Mouse (Mus musculus): Measurements from ENCODE around the gene Lhfpl5. TPM values are rescaled to one million over a fixed set of nuclear protein-coding genes. Genes with fewer than 3 reads are reported as not detected.
"Not testable (repeated sequence)": the region's sequence is repeated elsewhere in the genome, so short reads cannot be mapped to it uniquely, and the experiment has no call there.

The Lhfpl5 gene
- polyA plus RNA-seq (2012; rRNA removed), result 0.12 and 0.18 TPM in 2 replicates

- no peak for DNase-seq (ENCODE audit: low spot score)
Observed at GRCm38 (mm10) chr17:28575244-28576125, at the start of gene Lhfpl5. TSS of gene Lhfpl5 (plus strand) at chr17:28575641.

- DNase-seq (ENCODE audit: low spot score), result no peak
Observed at GRCm38 (mm10) chr17:28527184-28528042, 48.0 kb upstream of the Lhfpl5 start.

GRCm38 (mm10) chr17:28528043-28528351 is 47.4 kb upstream of the Lhfpl5 start:
- DNase-seq (ENCODE audit: low spot score), result peak; percentile 74

GRCm38 (mm10) chr17:28529116-28529515 is 46.3 kb upstream of the Lhfpl5 start:
- no peak for DNase-seq (ENCODE audit: low spot score)

GRCm38 (mm10) chr17:28530506-28530905 is 44.9 kb upstream of the Lhfpl5 start, which contains the start of gene Armc12:
TSS of gene Armc12 (plus strand) at chr17:28530806.
- DNase-seq (ENCODE audit: low spot score), result no peak

- DNase-seq (ENCODE audit: low spot score), result no peak
Observed at GRCm38 (mm10) chr17:28531946-28532345, 43.5 kb upstream of the Lhfpl5 start.

GRCm38 (mm10) chr17:28532557-28532956 is 42.9 kb upstream of the Lhfpl5 start:
- no peak for DNase-seq (ENCODE audit: low spot score)

GRCm38 (mm10) chr17:28533327-28533726 is 42.1 kb upstream of the Lhfpl5 start:
- DNase-seq (ENCODE audit: low spot score), result no peak

GRCm38 (mm10) chr17:28537881-28538280 is 37.6 kb upstream of the Lhfpl5 start:
- no peak for DNase-seq (ENCODE audit: low spot score)

GRCm38 (mm10) chr17:28546925-28547324 is 28.5 kb upstream of the Lhfpl5 start:
- DNase-seq (ENCODE audit: low spot score), result no peak

- no peak for DNase-seq (ENCODE audit: low spot score)
Observed at GRCm38 (mm10) chr17:28548550-28548949, 26.9 kb upstream of the Lhfpl5 start.

GRCm38 (mm10) chr17:28549111-28549510 is 26.3 kb upstream of the Lhfpl5 start, which contains the start of gene Clpsl2:
TSS of gene Clpsl2 (plus strand) at chr17:28549411.
- no peak for DNase-seq (ENCODE audit: low spot score)

GRCm38 (mm10) chr17:28553040-28553793 is 22.2 kb upstream of the Lhfpl5 start:
- DNase-seq (ENCODE audit: low spot score), result peak; percentile 38

- not testable (repeated sequence) for DNase-seq (ENCODE audit: low spot score)
Observed at GRCm38 (mm10) chr17:28554021-28554420, 21.4 kb upstream of the Lhfpl5 start.

GRCm38 (mm10) chr17:28556635-28557396 is 18.6 kb upstream of the Lhfpl5 start:
- DNase-seq (ENCODE audit: low spot score), result no peak

- DNase-seq (ENCODE audit: low spot score), result no peak
Observed at GRCm38 (mm10) chr17:28557772-28558171, 17.7 kb upstream of the Lhfpl5 start.

GRCm38 (mm10) chr17:28560598-28560997 is 14.8 kb upstream of the Lhfpl5 start, which contains the start of gene Clps:
TSS of gene Clps (minus strand) at chr17:28560766.
- DNase-seq (ENCODE audit: low spot score), result no peak

GRCm38 (mm10) chr17:28561613-28562012 is 13.8 kb upstream of the Lhfpl5 start:
- no peak for DNase-seq (ENCODE audit: low spot score)

GRCm38 (mm10) chr17:28565181-28565580 is 10.3 kb upstream of the Lhfpl5 start:
- no peak for DNase-seq (ENCODE audit: low spot score)

GRCm38 (mm10) chr17:28567541-28567940 is 7.9 kb upstream of the Lhfpl5 start:
- DNase-seq (ENCODE audit: low spot score), result no peak

- DNase-seq (ENCODE audit: low spot score), result no peak
Observed at GRCm38 (mm10) chr17:28571868-28572267, 3.6 kb upstream of the Lhfpl5 start.

All from urinary bladder, adult 2 months (tissue).